Comparison of ENCODE assay signal across 22 mouse cellular contexts in genomic region chr3:96808651-96809050, GRCm38 (mm10). TPM values are rescaled to one million over a fixed set of nuclear protein-coding genes. Genes with fewer than 3 reads are reported as not detected.
DNase-seq lines count a peak whose midpoint lies in the region; TF ChIP-seq lines count a peak whose summit lies in the region.
"Had no signal": no experiment of that assay in that cellular context is flagged by ENCODE, and none has a peak within 500 bp of the region (broad histone marks: within the 10 kb centered on the region; RNA-seq: fewer than 3 reads in every experiment).

No protein-coding gene starts in this region.

- TF ChIP-seq POLR2A in lung, adult 2 months (IDR thresholded peaks at IDR 0.05; ENCODE audit: borderline replicate concordance, extremely low read depth, low read depth, low read length) = no peak

- WGBS in lung, adult 2 months = 64% methylated on average over 3 of the region's 3 CpGs

- TF ChIP-seq CTCF in lung, adult 2 months (IDR thresholded peaks at IDR 0.05; ENCODE audit: insufficient read depth, low read length) = no peak

- H3K4me3 ChIP-seq in lung, adult 2 months (replicated peaks; ENCODE audit: extremely low read depth, low read depth, low read length) = no peak overlapping the region
- H3K4me3 ChIP-seq: forebrain, embryonic 15.5 days; limb, embryonic 12.5 days; liver, embryonic 13.5 days had no signal

- peak; percentile 18 for DNase-seq in cerebellum, postnatal 14 days
- DNase-seq in cerebellum, adult 11 months = no peak
- peak; percentile 28 for DNase-seq in kidney, postnatal 10 days
- DNase-seq in kidney, adult 11 months = no peak
- DNase-seq in lung, postnatal 36 days = peak; percentile 22
- no peak for DNase-seq in lung, adult 2 months
- DNase-seq in adipocyte (ENCODE audit: low spot score) = peak; percentile 26
- no peak for DNase-seq in thymus, postnatal 36 days
- DNase-seq: adrenal gland, postnatal 36 days; cerebellum, adult 18-20 months; gastrocnemius, postnatal 25 days; kidney, postnatal 4 days; layer of hippocampus, adult 9-11 months; liver, embryonic 13.5 days; right cerebral cortex, postnatal 4 days; thymus, adult 2 months had no signal

- no peaks in the 10 kb centered on the region for H3K4me1 ChIP-seq in lung, adult 2 months (ENCODE audit: control insufficient read depth, insufficient read depth, low read length)

RNA-seq across cellular contexts. Expression of gene Pdzk1, which starts 20.4 kb away (rescaled TPM):
- 0.06 and 0.14 TPM in 2 replicates for polyA plus RNA-seq in lung, adult 2 months (2012; rRNA removed)
- polyA plus RNA-seq: embryonic facial prominence, embryonic 11.5 days; limb, embryonic 12.5 days; macrophage; neural tube, embryonic 11.5 days had no signal

RNA-seq across cellular contexts. Expression of gene Cd160, which starts 20.5 kb away (rescaled TPM):
- 0.18 and 0.34 TPM in 2 replicates for polyA plus RNA-seq in lung, adult 2 months (2012; rRNA removed)
- polyA plus RNA-seq: embryonic facial prominence, embryonic 11.5 days; heart, postnatal 0 days had no signal

Comparison
In these comparisons a context has a peak if more than half of its experiments do, and no peak if none do; other contexts are left out.
1. DNase-seq: peak in cerebellum, postnatal 14 days (2 of 2), kidney, postnatal 10 days (single experiment), lung, postnatal 36 days (single experiment) and adipocyte (single experiment); none in cerebellum, adult 11 months (single experiment), kidney, adult 11 months (single experiment), lung, adult 2 months (single experiment) and thymus, postnatal 36 days (0 of 2).